Comparison of ENCODE assay signal across 5 mouse cellular contexts in the genomic region with DNA sequence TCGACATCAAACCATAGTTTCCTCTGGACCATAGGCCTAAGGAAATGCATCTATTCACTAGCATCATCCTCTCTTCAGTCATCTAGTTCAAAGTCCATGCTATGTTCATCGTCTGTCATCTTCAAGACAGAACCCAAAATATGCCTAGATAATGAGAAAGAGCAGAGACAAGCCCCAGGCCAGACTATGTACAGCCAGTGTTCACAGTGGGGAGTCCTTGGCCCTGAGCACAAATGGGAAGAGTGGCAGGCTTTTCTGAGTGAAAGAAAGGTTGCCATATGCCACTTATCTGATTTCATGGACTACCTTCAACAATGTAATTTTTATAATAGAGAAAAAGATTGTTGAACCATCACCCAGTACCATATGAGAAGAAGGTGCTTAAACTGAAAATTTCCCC.
"Had no signal": no experiment of that assay in that cellular context is flagged by ENCODE, and none has a peak within 500 bp of the region (broad histone marks: within the 10 kb centered on the region; RNA-seq: fewer than 3 reads in every experiment).

No protein-coding gene starts in this region.

- ATAC-seq: midbrain, embryonic 13.5 days had no signal

- DNase-seq: kidney, postnatal 25 days; layer of hippocampus, adult 9-11 months; lung, adult 18-20 months; thymus, postnatal 4 days had no signal
